Comparison of ENCODE assay signal across 8 mouse cellular contexts in the genomic region with DNA sequence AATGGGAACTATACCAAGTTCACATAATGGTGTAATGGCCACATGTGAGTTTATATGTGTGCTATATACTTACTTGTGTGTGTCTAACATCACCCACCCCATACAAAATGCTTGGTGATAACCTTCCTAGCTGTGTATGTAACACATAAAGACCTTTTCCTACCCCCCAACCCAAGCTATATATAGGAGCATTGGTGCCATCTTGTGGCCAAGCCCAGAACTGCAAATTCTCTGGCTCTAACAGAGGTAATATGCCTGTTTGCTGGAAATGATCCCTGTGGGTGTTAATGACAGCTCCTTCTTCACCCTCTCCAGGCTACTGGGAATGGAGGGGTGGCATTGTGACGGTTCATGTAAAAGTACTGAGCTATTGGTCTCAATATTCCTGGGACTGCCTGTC. TPM values are rescaled to one million over a fixed set of nuclear protein-coding genes. Genes with fewer than 3 reads are reported as not detected.
A peak's percentile ranks its signal among the peaks of the same experiment; 100 is the strongest.
DNase-seq lines count a peak whose midpoint lies in the region; ATAC-seq and TF ChIP-seq lines count a peak whose summit lies in the region.

No protein-coding gene starts in this region.

- DNase-seq in CH12.LX (ENCODE audit: extremely low read depth) = peak; percentile 71
- peak; percentile 83 for DNase-seq in adrenal gland, postnatal 14 days
- peak; percentile 81 for DNase-seq in embryonic facial prominence, embryonic 10.5 days (ENCODE audit: low spot score)
- peak; percentile 92 for DNase-seq in layer of hippocampus, adult 11-12 months (ENCODE audit: low spot score)
- DNase-seq in retina, adult 2 months (ENCODE audit: low read depth, low spot score) = peak; percentile 62
- DNase-seq in thymus, postnatal 14 days = peak; percentile 86

- no peak overlapping the region for H3K9ac ChIP-seq in CH12.LX (ENCODE audit: insufficient read depth, low read depth)
- H3K9ac ChIP-seq in heart, embryonic 13.5 days = 0 out of 2 replicates have a peak overlapping the region, but pooled peaks have one; percentile 52
- no peak overlapping the region for H3K9ac ChIP-seq in lung, embryonic 16.5 days (ENCODE audit: low read length)

- H3K36me3 ChIP-seq in CH12.LX (replicated peaks in 1 of 2; ENCODE audit: control insufficient read depth in 1 of 2, insufficient read depth in 1 of 2, low read length in 1 of 2) = peaks cover under 1 to 18% of the 10 kb centered on the region in 2 experiments
- peaks cover 10% of the 10 kb centered on the region for H3K36me3 ChIP-seq in embryonic facial prominence, embryonic 10.5 days (replicated peaks)
- peaks cover 6% of the 10 kb centered on the region for H3K36me3 ChIP-seq in heart, embryonic 13.5 days
- peaks cover 1% of the 10 kb centered on the region for H3K36me3 ChIP-seq in lung, embryonic 16.5 days (ENCODE audit: control insufficient read depth, insufficient read depth, low read length)

- H3K27ac ChIP-seq in CH12.LX (ENCODE audit: insufficient read depth, low read depth) = no peak overlapping the region
- H3K27ac ChIP-seq in embryonic facial prominence, embryonic 10.5 days (replicated peaks) = no peak overlapping the region
- H3K27ac ChIP-seq in heart, embryonic 13.5 days (replicated peaks) = no peak overlapping the region
- no peak overlapping the region for H3K27ac ChIP-seq in lung, embryonic 16.5 days (ENCODE audit: low read length)

- WGBS in embryonic facial prominence, embryonic 10.5 days = 2% methylated on average over 1 of the region's 1 CpGs
- 0% methylated on average over 1 of the region's 1 CpGs for WGBS in heart, embryonic 13.5 days
- WGBS in lung, embryonic 16.5 days = 0% methylated on average over 1 of the region's 1 CpGs

- peaks cover 0 to 24% of the 10 kb centered on the region in 2 experiments; a peak in 2 of 4 replicates for H3K4me1 ChIP-seq in CH12.LX (ENCODE audit: control insufficient read depth in 1 of 2, insufficient read depth in 2 of 2)
- peaks cover 6% of the 10 kb centered on the region; the same call in 1 of the 2 replicates for H3K4me1 ChIP-seq in embryonic facial prominence, embryonic 10.5 days
- peaks cover 15% of the 10 kb centered on the region for H3K4me1 ChIP-seq in heart, embryonic 13.5 days
- no peaks in the 10 kb centered on the region for H3K4me1 ChIP-seq in lung, embryonic 16.5 days (replicated peaks; ENCODE audit: control insufficient read depth, insufficient read depth, low read length)

- TF ChIP-seq EP300 in CH12.LX (IDR thresholded peaks at IDR 0.05; ENCODE audit: low read length) = no peak

- H3K79me2 ChIP-seq in CH12.LX (replicated peaks; ENCODE audit: control insufficient read depth, extremely low read depth, insufficient read depth, poor library complexity, severe bottlenecking) = no peaks in the 10 kb centered on the region

- no peak overlapping the region for H3K4me3 ChIP-seq in CH12.LX (replicated peaks in 1 of 3; ENCODE audit: low read depth in 2 of 3, low read length in 2 of 3, poor library complexity in 1 of 3)
- no peak overlapping the region for H3K4me3 ChIP-seq in embryonic facial prominence, embryonic 10.5 days
- H3K4me3 ChIP-seq in heart, embryonic 13.5 days = no peak overlapping the region
- no peak overlapping the region for H3K4me3 ChIP-seq in lung, embryonic 16.5 days (ENCODE audit: low read length)

- H3K27me3 ChIP-seq in CH12.LX (replicated peaks) = no peaks in the 10 kb centered on the region
- H3K27me3 ChIP-seq in embryonic facial prominence, embryonic 10.5 days (replicated peaks; ENCODE audit: low read depth, poor library complexity, severe bottlenecking) = no peaks in the 10 kb centered on the region
- no peaks in the 10 kb centered on the region for H3K27me3 ChIP-seq in heart, embryonic 13.5 days (replicated peaks)
- no peaks in the 10 kb centered on the region for H3K27me3 ChIP-seq in lung, embryonic 16.5 days (ENCODE audit: control insufficient read depth, insufficient read depth, low read depth, low read length)

- in situ Hi-C loops in CH12.LX (cut with MboI; ENCODE audit: low pct_ligation_motif_present, low pct_unique_long_range_greater_than_20kb, low sequenced_read_pairs) = loop anchor here (5.0 to 25.0 kb wide), 2 partner anchors 121 to 736 kb away; no protein-coding TSS in a partner anchor

- peak; percentile 86 to 91 for TF ChIP-seq CTCF in CH12.LX (conservative IDR thresholded peaks at IDR 0.05 in 1 of 2, IDR thresholded peaks at IDR 0.05 in 1 of 2; ENCODE audit: low read depth in 2 of 2, low read length in 2 of 2)

- no peak for TF ChIP-seq POLR2A in CH12.LX (IDR thresholded peaks at IDR 0.05; ENCODE audit: low read depth, low read length)

- dilution Hi-C loops in CH12.LX (cut with MboI; ENCODE audit: extremely low pct_ligation_motif_present, extremely low pct_unique_long_range_greater_than_20kb, low sequenced_read_pairs) = no loop called here

- no peaks in the 10 kb centered on the region for H3K9me3 ChIP-seq in CH12.LX (replicated peaks; ENCODE audit: low read length)
- no peaks in the 10 kb centered on the region for H3K9me3 ChIP-seq in embryonic facial prominence, embryonic 10.5 days
- no peaks in the 10 kb centered on the region for H3K9me3 ChIP-seq in heart, embryonic 13.5 days
- no peaks in the 10 kb centered on the region for H3K9me3 ChIP-seq in lung, embryonic 16.5 days (ENCODE audit: control insufficient read depth, low read length)

- peak; percentile 89 for TF ChIP-seq RAD21 in CH12.LX (IDR thresholded peaks at IDR 0.05; ENCODE audit: low read depth, low read length)

- H3K4me2 ChIP-seq in CH12.LX (ENCODE audit: insufficient read depth, low read depth, poor library complexity, severe bottlenecking) = no peak overlapping the region
- no peak overlapping the region for H3K4me2 ChIP-seq in heart, embryonic 13.5 days
- H3K4me2 ChIP-seq in lung, embryonic 16.5 days (ENCODE audit: low read depth, low read length) = no peak overlapping the region

- ATAC-seq in heart, embryonic 13.5 days (ENCODE audit: extremely low read depth, insufficient number of reproducible peaks, low FRiP score, low TSS enrichment) = no peak
- peak; percentile 47; the same call in 1 of the 2 replicates for ATAC-seq in lung, embryonic 16.5 days (ENCODE audit: low read depth)

TF ChIP-seq in CH12.LX, 34 proteins besides CTCF, POLR2A, EP300 and RAD21:
- TF ChIP-seq SMC3 (IDR thresholded peaks at IDR 0.05; ENCODE audit: low read depth, low read length) (peak; percentile 87), GABPA (IDR thresholded peaks at IDR 0.05; ENCODE audit: insufficient replicate concordance, low read depth, low read length) (no peak)
TF ChIP-seq in CH12.LX: peak in this region for 1.

RNA-seq across cellular contexts. Expression of gene Lrtm2, which starts 17.7 kb away (rescaled TPM):
- total RNA-seq in CH12.LX (2012; rRNA removed) (not detected in 2 replicates), CH12.LX (2014; rRNA removed) (not detected in 2 replicates)
- polyA plus RNA-seq in CH12.LX (2012; ENCODE audit: insufficient read length, low read depth) = not detected in 2 replicates
- total RNA-seq in adrenal gland, postnatal 14 days (2021) = 0.23 TPM in 1 of 2 replicates, not detected in the other
- polyA plus RNA-seq in embryonic facial prominence, embryonic 10.5 days (2016; fragmentation: Nextera tagmentation; extraction: Ambion mirVana) = 0.04 TPM in 1 of 2 replicates, not detected in the other
- 0.13 and 0.17 TPM in 2 replicates for polyA plus RNA-seq in heart, embryonic 13.5 days (2015; fragmentation: Nextera tagmentation; extraction: Ambion mirVana)
- 0.04 and 0.18 TPM in 2 replicates for polyA plus RNA-seq in lung, embryonic 16.5 days (2015; fragmentation: Nextera tagmentation; extraction: Ambion mirVana)
